Mouse (Mus musculus) CH12.LX (cell line): Measurements from ENCODE around the gene Elavl2.

ENCODE experiments used
- BHLHE40 ChIP-seq: IDR thresholded peaks from 2 replicates; pipeline ENCODE4 v1.6.1; 2011; ENCODE audit warnings: mild to moderate bottlenecking, low read depth, low read length, improper control_type of control experiment
- CHD1 ChIP-seq: IDR thresholded peaks from 2 replicates; pipeline ENCODE4 v1.6.1; 2012; ENCODE audit warnings: low read depth, low read length, improper control_type of control experiment, inconsistent platforms
- CTCF ChIP-seq, 2 experiments: IDR thresholded peaks in 1 of 2; conservative IDR thresholded peaks in 1 of 2; 2 replicates each; pipeline ENCODE4 v1.5.1; 2011 to 2012; ENCODE audit warnings: low read depth in 2 of 2, low read length in 2 of 2, improper control_type of control experiment in 1 of 2, inconsistent platforms in 1 of 2, mild to moderate bottlenecking in 1 of 2, moderate library complexity in 1 of 2
- EP300 ChIP-seq: IDR thresholded peaks from 2 replicates; pipeline ENCODE4 v1.6.1; 2011; ENCODE audit warnings: low read length, improper control_type of control experiment
- ETS1 ChIP-seq: conservative IDR thresholded peaks from 2 replicates; pipeline ENCODE4 v1.6.1; 2012; ENCODE audit warnings: low read depth, mild to moderate bottlenecking, inconsistent platforms, low read length, improper control_type of control experiment, moderate library complexity
- GABPA ChIP-seq: IDR thresholded peaks from 2 replicates; pipeline ENCODE4 v1.6.1; 2012; ENCODE audit warnings: low read depth, low read length, improper control_type of control experiment, inconsistent platforms; ENCODE audit not compliant: insufficient replicate concordance
- MAX ChIP-seq: IDR thresholded peaks from 2 replicates; pipeline ENCODE4 v1.6.1; 2011; ENCODE audit warnings: low read length, improper control_type of control experiment
- MEF2A ChIP-seq: IDR thresholded peaks from 2 replicates; pipeline ENCODE4 v1.6.1; 2014; ENCODE audit warnings: low read depth, mild to moderate bottlenecking, inconsistent platforms, low read length, improper control_type of control experiment, borderline replicate concordance
- MXI1 ChIP-seq: IDR thresholded peaks from 2 replicates; pipeline ENCODE4 v1.6.1; 2011; ENCODE audit warnings: mild to moderate bottlenecking, low read depth, low read length, improper control_type of control experiment
- MYC ChIP-seq: IDR thresholded peaks from 2 replicates; pipeline ENCODE4 v1.6.1; 2011; ENCODE audit warnings: low read depth, mild to moderate bottlenecking, improper control_type of control experiment, low read length
- POLR2A ChIP-seq: IDR thresholded peaks from 2 replicates; pipeline ENCODE4 v1.6.1; 2011; ENCODE audit warnings: low read depth, mild to moderate bottlenecking, improper control_type of control experiment, low read length
- RCOR1 ChIP-seq: conservative IDR thresholded peaks from 2 replicates; pipeline ENCODE4 v1.6.1; 2012; ENCODE audit warnings: low read depth, mild to moderate bottlenecking, inconsistent platforms, low read length, improper control_type of control experiment
- UBTF ChIP-seq: IDR thresholded peaks from 2 replicates; pipeline ENCODE4 v1.6.1; 2012; ENCODE audit warnings: low read depth, mild to moderate bottlenecking, inconsistent platforms, low read length, improper control_type of control experiment, moderate library complexity
- USF2 ChIP-seq: conservative IDR thresholded peaks from 2 replicates; pipeline ENCODE4 v1.6.1; 2011; ENCODE audit warnings: low read depth, low read length, improper control_type of control experiment

GRCm38 (mm10) chr4:91362520-91362919 lies 38.1 kb downstream of the Elavl2 start:
- TF ChIP-seq POLR2A: no peak
- no peak for TF ChIP-seq USF2
- TF ChIP-seq CTCF (conservative IDR thresholded peaks at IDR 0.05 in 1 of 2, IDR thresholded peaks at IDR 0.05 in 1 of 2; ENCODE audit: low read depth in 2 of 2, low read length in 2 of 2): no peak
- no peak for TF ChIP-seq UBTF
- no peak for TF ChIP-seq MEF2A
- TF ChIP-seq MYC: no peak
- TF ChIP-seq CHD1: no peak
- TF ChIP-seq ETS1: no peak
- TF ChIP-seq MAX: no peak
- TF ChIP-seq MXI1: no peak
- TF ChIP-seq GABPA: no peak
- TF ChIP-seq BHLHE40: no peak
- no peak for TF ChIP-seq EP300
- TF ChIP-seq RCOR1: no peak
